Mouse (Mus musculus): ENCODE results near the gene Prkar2b.

Prkar2b gene

DNA sequence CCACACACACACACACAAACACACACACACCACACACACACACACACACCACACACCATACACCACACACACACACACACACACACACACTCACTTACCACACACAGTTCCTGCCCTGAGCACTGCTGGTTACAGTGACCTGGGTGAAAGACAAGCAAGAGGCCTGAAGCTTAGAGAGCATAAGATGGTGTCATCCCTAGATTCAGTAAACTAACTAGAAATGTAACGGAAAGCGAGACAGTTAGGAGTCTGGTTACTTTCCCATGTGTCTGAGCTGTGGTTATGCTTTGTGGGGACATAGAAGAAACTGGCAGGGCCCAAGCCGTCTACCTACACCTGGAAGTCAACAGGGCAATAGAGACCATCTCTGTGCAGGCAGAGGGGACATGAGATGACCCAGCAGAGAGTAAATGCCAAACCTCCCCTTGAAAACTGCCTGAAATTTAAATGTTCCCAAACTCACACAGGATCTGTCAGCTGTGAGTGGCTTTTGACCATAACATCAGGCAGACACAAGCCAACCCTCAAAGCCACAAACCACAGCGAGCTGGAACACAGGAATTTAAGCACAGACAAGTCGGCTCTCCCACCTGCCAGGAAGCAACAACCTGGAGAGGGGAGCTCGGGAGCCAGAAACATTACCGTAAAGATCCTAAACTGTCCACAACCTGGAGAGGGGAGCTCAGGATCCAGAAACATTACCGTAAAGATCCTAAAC, 51.7 kb downstream of the Prkar2b start:
- in situ Hi-C loops (cut with MboI): no loop called here

DNA sequence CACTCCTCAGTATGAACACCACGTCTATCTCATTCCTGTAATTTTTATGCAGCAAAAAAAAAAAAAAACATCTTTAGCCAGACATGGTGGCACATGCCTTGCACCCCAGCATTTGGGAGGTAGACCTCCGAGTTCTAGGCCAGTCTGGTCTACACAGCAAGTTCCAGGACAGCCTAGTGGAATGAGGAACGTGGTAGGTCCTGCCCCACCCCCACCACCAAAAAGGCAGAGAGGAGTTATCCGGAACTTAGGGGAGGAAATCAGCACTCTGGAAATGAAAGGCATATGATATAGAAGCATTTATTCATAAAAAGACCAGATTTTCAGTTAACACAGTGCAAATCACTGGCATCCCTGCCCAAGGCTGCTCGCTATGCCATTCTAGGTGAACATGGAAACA, 52.4 kb downstream of the Prkar2b start:
- in situ Hi-C loops (cut with MboI): no loop called here

DNA sequence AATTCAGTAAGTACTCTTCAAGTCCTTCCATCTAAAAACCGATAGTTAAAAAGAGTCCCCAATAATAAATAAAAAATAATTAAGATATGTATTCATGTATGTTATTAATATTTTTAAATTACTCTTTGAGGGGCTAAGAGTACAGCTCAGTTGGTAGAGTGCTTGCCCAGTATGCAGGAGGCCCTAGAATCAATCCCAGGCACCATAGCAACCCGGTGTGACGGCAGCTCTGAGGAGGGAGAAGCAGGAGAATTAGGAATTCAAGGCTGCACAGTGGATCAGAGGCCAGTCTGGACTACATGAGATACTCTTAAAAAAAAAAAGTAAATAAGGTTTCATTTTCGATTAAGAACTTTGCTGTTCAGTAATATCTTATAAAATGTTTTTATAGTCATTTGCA, 53.5 kb downstream of the Prkar2b start:
- in situ Hi-C loops (cut with MboI): no loop called here

DNA sequence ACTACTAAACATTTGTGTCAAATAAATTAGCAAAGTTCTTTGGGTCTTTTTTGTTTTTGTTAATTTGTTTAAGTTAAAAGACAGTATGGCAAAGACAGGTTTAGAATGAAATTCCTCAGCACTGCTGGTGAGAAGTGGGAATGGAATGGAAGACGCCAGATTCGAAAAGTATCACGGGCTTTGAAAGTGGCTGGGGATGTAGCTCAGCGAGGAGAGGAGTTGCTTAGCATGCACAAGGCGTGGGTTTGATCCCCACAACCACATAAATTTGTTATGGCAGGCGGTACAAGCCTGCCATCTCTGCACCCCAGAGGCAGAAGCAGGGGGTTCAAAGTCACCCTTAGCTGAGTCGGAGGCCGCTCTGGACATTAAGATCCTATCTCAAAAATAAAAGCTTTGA, 54.1 kb downstream of the Prkar2b start:
- in situ Hi-C loops (cut with MboI): no loop called here

DNA sequence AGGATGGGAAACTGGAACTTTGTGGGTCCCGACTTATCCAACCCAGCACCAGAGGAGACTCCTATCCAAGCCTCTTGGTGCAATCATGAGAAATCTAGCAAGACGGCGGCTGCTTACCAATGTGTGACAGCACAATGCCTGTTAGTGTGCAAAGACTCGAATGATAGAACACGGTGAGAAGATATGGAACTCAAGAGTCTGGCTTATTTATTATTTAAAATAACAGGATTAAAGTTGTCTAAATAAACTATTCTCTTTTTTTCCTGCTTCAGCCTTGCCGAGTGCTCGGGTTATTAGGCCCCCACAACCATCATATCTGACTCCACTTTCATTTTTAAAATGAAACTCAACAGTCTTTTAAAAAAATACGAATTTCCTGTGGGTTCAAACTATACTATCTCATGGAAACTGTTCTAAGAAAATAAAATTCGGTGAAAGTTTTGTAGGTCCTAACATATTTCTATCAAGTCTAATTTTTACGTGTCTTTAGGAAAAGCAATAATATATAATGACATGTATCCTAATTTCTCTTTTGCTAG, 54.6 kb downstream of the Prkar2b start:
- in situ Hi-C loops (cut with MboI): no loop called here

DNA sequence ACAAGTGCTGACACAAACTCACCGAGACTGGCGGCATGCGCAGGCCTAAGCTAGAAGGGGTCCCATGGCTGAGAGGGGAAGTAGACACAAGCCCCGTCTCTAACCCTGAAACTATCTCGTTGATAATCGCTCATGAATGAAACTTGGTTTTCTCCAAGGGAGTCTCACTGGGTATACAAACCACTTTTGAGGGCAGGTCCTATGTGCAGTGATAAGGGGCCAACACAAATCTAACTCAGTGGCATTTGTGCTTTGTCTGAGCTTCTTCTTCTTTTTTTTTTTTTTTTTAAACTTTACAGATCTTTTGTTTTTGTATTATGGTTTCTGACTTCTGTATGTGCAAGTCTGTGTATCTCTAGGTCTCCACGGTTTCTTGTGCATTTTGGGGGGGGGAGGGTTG, 60.6 kb downstream of the Prkar2b start:
- in situ Hi-C loops (cut with MboI): no loop called here

DNA sequence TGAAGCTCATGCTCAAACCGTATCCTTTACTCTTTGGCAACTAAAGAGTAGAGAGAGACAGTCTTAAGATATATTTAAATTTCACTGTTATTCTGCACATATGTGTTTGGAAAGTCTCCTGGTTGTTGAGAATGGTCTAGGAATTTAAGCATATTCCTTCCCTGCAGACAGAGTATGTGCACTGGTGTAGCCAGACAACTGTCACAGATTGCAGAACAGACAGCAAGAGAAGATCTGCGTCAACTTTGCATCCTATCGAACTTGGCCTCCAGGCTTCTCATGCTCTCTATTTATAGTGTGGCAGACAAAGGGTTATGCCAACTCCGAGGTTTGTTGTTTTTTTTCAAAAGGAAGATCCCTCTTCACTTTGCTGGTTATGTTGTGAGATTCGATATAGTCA, 62.4 kb downstream of the Prkar2b start:
- in situ Hi-C loops (cut with MboI): no loop called here

DNA sequence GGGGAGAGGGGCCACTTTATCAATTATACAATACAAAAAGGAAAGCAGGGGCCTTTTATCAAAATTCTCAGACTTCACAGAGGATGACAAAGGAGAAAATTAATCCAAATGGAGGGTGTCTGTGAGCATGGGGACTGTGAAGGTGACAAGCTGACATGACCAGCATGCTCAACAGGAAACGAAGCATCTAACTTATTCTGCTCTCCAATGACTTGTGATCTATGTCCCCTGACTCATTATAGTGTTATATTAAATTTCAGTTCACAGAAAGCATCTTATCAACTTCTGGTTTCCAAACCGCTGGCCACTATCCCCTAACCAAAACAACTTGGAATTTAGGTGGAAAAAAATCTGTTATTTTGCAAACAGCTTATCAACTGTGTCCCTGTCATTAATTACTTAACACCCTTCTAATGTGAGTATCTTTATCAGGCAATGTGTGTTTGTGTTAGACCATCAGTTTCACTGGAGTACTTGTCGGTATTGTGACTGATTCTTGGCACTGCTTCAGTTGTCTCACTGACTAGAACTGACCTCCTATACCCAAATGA, 63.7 kb downstream of the Prkar2b start:
- in situ Hi-C loops (cut with MboI): no loop called here

DNA sequence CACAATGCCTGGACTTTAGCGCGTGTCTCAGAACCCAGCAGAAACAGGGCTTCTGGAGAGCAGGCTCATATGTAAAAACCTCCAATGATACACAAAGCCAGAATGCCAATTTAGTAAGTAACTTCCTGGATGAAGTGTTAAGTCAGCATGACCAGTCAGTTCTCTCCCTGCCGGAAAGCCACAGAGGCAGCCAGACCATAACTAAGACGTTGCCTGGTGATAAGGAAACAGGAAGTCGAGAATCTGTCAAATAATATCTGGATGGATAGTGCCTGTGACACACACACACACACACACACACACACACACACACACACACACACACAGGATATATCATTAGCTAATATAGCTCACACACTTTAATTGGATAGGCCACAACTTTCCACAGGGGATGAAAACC, 64.2 kb downstream of the Prkar2b start:
- in situ Hi-C loops (cut with MboI): no loop called here

DNA sequence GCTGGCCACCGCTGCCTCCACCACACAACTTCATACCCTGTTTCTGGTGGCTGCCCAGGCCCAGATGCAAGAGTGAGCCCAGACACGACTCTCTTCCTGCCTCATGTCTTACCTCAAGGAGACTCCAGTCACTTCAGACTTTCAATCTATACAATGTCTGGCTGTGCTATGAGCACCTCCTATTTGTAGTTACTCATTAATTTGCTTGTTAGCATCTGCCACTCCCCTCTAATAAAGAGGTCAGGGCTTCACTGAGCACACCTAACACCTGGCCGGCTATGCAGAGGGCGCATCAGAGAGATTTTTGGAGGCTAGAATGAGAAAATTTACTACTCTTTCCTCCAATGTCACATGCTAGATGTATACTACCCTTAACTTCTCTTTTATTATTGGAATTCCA, 70.5 kb downstream of the Prkar2b start:
- in situ Hi-C loops (cut with MboI): no loop called here

DNA sequence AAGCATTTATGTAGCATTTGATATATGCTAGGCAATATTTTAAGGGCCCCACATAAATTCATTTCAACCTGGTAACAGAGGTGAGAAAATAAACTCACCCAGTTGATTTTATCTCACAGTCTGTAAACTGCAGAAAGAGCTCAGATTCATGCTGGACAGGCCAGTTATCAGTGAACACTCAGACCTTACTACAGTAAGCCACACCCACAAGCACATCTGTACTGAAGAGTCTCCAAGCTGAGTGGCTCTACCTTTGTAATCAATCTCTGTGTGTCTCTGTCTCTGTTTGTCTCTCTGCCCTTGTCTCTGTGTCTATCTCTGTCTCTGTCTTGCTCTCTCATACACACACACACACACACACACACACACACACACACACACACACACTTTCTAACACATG, 71.4 kb downstream of the Prkar2b start:
- in situ Hi-C loops (cut with MboI): no loop called here

DNA sequence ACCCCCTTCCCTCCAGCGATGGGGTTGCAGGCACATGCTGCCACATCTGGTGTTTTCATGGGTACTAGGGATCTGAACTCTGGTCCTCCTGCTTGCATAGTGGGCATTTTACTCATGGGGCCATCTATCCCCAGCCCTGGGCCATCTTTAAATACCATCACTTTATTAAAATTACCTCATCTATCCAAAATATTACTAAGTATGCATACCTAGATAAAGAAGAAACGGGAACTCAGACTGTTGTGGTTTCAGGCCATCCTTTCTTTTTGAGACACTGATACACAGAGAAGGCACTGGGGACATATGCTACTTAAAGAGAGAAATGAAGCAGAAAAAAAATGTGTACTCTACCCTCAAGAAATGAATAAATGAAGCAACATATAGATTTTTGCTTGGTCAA, 74.6 kb downstream of the Prkar2b start:
- in situ Hi-C loops (cut with MboI): no loop called here

DNA sequence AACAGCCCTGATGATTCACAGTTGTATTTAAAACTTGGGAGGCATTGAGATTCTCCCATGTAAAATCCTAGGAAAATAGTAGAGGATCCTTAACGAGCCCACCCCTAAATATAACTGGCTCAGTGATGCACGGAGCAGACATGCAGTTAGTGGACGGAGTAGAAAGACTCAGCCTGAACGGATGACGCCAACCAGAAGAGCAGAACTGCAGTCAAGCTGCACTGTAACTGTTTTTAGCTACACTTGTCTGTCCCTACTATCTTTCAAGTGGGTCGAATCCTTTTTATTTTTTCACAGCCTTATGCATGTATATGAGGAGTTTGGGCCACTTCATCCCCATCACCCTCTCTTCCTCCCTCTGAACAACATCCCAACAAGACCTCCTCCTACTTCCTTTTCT, 75.4 kb downstream of the Prkar2b start:
- in situ Hi-C loops (cut with MboI): no loop called here

DNA sequence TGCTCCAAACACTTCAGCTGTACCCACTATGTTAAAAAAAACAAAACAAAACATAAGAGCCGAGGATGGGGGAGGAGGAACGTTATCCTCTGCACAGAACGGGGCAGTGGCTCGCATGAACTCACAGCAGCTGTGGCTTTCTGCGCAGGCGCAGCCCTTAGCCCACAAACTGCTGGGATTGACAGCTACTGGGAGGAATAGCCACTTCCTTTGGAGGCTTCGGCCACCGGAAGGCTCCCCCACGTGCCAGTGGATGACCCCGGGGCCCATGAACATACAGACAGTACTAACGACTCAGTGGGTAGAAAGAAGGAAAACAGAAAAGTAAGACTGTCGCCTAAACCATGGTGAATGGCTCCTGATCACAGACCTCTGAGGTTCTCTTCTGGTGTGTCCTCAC, 76.4 kb downstream of the Prkar2b start:
- in situ Hi-C loops (cut with MboI): no loop called here

DNA sequence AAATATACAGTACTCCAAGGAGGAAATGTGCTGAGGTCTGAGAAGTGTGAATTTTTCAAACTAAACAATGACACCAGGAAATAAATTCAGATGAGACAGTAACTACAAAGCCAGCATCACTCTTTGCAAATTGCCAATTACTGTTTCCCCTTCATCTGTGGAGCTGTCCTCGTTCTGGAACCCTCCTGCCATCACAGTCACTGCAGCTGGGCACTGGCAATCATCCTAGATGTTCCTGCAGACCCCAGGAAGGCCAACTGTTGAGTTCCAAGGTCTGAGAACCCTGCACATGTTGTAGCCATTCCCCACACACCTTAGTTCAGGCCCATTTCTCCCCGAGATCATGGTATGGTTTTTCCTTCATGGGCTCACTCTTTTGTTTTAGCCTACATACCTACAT, 76.9 kb downstream of the Prkar2b start:
- in situ Hi-C loops (cut with MboI): no loop called here

DNA sequence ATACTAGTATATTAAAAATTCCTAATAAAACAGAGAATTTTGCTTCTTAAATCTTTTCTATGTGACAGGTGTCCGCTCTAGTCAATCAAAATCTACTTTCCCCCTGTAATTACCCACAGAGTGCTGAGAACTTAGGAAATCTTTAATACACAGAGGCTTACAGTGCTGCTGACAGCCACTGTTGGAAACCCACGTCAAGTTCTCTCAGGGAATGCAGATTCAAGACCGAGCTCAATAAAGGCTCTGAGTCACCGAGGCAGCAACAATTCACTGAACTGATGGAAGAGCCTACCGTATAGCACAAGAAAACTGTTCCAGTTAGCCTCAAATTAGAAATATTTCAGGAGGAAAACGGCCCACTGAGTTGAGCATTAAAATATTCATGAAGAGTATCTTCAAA, 77.3 kb downstream of the Prkar2b start:
- in situ Hi-C loops (cut with MboI): no loop called here

DNA sequence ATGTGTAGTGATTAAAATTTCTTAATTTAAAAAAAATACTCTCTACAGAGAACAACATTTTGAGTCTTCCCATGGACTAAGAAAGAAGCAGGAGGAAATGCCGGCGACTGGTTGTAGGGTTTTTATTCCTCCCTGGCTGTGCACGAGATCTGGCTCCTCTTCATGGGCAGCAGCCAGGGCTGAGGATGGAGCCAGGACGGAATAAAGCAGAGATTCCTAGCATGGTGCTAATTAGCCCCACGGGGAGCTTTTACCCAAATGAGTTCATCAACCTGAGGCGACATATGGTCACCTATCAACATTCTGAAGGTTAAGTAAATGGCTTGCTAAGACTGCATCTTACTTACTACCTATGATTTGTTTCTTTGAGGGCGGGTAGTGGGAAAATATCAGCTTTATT, 77.9 kb downstream of the Prkar2b start:
- in situ Hi-C loops (cut with MboI): no loop called here

DNA sequence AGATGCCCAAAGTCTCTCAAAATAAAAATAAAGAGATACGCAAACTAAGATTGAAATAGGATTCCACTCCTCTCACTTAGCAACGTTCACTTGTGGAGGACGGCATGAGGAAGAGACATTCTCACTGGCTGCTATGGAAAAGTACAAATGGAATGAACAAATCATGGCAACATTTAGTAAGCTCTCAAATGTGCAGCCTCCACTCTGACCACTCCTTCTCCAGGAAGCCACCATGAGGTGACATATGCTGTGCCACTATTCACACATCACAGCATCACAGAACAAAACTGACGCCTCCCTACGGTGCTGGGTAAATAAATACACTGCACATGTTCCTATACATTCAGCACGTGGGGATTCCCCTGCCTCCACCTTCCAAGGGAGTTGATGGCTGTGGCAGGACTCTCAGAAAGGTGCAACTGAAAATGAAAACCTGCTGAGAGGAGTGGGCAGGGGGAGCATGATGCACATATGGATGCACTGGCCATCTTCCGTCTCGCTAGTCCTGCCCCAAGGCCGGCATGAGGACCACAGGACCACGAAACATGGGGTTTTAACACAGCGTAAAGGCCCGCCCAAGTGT, 83.4 kb downstream of the Prkar2b start:
- in situ Hi-C loops (cut with MboI): no loop called here

DNA sequence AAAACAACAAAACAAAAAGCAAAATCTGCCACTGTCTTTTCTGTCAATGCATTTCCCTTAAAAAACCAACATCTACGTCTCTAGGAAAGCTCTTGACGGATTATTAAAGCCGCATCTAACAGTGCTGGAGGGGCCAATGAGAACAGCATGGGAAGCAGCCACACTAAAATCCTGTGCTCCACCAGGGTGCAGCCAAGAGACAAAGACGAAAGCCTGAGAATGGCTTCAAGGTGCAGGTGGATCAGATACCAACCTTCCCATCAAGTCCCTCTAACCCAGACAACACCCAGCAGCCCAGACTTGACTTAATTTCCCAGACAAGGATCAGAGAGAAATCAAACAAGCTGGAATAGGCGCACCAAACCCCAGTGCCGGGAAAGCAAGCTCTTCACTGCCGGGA, 84.6 kb downstream of the Prkar2b start:
- in situ Hi-C loops (cut with MboI): no loop called here

DNA sequence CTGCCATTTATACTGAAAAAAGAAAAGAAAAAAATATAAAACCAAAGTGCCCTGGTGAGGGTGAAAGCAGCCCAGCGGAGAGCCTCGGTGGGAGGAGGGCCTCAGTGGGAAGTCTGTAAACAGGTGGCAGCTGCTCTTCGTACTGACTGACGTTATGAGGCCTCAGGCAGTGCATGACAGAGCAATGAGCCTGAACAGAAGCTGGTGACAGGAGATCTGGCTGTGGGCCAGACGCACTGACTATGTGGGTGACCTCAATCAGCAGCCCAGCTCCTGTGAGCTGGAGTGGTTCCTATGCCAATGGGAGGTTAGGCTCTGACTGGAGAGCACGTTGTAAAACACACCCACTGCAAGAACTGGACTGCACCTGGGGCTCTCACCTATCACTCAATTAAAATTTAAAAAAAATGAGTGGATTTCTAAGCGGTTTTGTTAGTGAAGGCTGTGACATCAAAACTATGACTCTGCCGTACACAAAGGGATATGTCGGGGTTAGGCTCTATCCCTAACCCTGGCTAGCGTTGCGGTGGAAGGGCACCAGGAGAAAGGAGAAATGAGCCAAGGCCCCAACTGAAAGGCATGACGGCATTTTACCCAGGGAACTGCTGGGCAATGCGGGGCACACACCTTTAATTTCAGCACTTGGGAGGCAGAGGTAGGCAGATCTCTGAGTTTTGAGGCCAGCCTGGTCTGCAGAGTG, 87.5 kb downstream of the Prkar2b start:
- in situ Hi-C loops (cut with MboI): loop anchor here (25.0 kb wide), 1 partner anchor 414 kb away; the partner anchor contains the start of gene Ccdc71l

DNA sequence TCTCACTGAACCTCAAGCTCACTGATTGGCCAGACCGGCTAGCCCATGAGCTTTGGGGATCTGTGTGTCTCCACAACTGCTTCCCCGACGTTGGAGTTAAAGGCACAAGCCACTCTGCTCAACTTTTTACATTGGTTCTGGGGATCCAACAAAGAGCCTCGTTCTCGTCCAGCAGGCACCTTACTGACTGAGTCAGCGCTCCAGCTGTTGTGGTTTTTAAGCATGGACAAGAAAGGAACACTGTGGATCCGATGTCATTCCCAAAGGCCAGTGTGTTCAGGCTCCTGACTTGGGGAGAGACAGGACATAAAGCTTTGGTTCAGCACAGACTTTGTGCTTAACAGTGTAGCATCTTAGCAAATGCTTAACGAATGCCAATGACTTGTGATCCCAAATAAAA, 89.5 kb downstream of the Prkar2b start:
- in situ Hi-C loops (cut with MboI): loop anchor here (25.0 kb wide), 1 partner anchor 416 kb away; the partner anchor contains the start of gene Ccdc71l

DNA sequence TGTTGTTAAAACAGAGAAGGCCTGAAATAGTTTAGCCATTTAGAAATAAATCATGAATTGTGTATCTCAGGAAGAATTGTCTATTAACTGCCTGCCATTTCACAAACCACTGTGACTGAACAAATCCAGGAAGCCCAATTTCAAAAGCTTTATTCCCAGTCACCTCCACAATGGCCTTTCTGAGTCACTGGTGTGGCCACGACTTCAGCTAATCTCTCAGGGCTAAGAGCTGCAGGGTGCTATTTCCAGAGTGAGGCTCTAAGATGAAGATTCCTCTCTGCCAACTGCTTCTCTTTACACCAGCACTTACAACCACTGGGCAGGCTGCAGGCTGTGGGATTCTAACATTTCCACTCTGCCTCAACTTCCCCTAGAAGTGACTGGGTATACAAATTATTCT, 92.0 kb downstream of the Prkar2b start:
- in situ Hi-C loops (cut with MboI): loop anchor here (5.0 to 25.0 kb wide), 3 partner anchors 173 to 418 kb away; partner anchors contain the start of gene Ccdc71l

DNA sequence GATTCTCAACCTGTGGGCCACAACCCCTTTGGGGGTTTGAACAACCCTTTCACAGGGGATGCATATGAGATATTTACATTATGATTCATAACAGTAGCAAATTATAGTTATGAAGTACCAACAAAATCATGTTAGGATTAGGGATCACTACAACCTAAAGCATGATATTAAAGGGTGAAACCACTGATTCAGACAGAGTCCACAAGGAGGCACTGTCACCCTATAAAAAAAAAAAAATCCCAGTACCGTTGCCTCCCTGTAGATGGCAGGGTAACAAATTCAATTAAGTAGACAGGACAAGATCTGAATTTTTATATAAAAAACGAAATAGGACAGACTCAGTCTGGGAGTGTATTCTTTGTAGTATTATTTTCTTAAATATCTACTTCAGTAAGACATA, 93.6 kb downstream of the Prkar2b start:
- in situ Hi-C loops (cut with MboI): loop anchor here (5.0 to 25.0 kb wide), 3 partner anchors 175 to 420 kb away; partner anchors contain the start of gene Ccdc71l

Data from mature B cell (primary cell).